Mouse (Mus musculus): ENCODE results near the gene Ndufab1. TPM values are rescaled to one million over a fixed set of nuclear protein-coding genes. Genes with fewer than 3 reads are reported as not detected.
A peak's percentile ranks its signal among the peaks of the same experiment; 100 is the strongest.

Ndufab1 gene
- polyA plus RNA-seq, 1 experiment: 236 TPM

DNA sequence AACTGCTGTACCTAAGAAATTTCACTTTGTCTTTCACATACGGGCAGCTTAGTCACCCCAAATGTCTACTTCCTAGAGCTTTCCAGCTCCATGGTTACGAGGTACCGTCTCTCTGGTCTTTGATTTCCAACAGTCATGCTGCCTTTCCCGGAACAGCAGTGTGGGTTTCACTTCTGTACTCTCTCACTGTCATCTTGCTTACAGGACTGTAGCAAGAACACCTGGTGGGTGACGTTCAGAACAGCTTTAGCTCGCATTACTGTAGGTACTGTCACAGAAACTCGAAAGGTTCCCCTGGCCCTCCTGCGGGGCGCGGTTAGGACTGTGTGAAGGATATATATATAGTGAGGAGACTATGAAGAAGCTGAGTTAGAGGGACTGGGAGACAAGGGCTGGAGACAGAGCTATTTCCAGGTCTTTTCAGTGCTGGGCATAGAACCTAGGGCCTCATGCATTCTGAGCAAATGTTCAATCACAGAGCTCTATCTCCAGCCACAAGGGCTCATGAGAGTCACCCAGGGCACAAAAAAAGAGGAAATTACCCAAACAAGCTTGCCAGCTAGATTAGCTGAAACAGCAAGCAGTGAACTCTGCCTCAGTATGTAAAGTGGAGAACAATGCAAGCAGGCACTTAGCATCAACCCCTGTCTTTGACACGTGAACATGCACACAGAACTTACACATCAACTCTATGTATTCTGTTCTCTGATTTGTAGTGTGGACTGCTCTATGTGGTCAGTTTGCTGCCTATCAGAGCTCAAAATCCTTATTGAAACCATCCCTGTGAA, 14.3 kb downstream of the Ndufab1 start:
- Histone ChIP-seq H3K4me1 (ENCODE audit: control insufficient read depth, insufficient read depth, low read length) (no peaks in the 10 kb centered on the region), H3K27me3 (ENCODE audit: control insufficient read depth, insufficient read depth, low read length) (no peaks in the 10 kb centered on the region), H3K4me3 (replicated peaks; ENCODE audit: insufficient read depth, low read depth, low read length) (no peak overlapping the region), H3K27ac (ENCODE audit: insufficient read depth, low read length) (no peak overlapping the region)
- TF ChIP-seq POLR2A (IDR thresholded peaks at IDR 0.05; ENCODE audit: borderline replicate concordance, insufficient read depth, low read length) (no peak), CTCF (IDR thresholded peaks at IDR 0.05; ENCODE audit: borderline replicate concordance, insufficient read depth, low read depth, low read length) (no peak)
- DNase-seq: no peak
- WGBS: 87% methylated on average over 11 of the region's 11 CpGs

GRCm38 (mm10) chr7:122081071-122081470, 20.6 kb downstream of the Ndufab1 start:
- Histone ChIP-seq H3K27me3 (ENCODE audit: control insufficient read depth, insufficient read depth, low read length) (no peaks in the 10 kb centered on the region), H3K4me3 (replicated peaks; ENCODE audit: insufficient read depth, low read depth, low read length) (no peak overlapping the region), H3K4me1 (ENCODE audit: control insufficient read depth, insufficient read depth, low read length) (peaks cover 11% of the 10 kb centered on the region), H3K27ac (ENCODE audit: insufficient read depth, low read length) (no peak overlapping the region)
- no peak for DNase-seq
- 33% methylated on average over 1 of the region's 1 CpGs for WGBS
- no peak for TF ChIP-seq POLR2A (IDR thresholded peaks at IDR 0.05; ENCODE audit: borderline replicate concordance, insufficient read depth, low read length)
- no peak for TF ChIP-seq CTCF (IDR thresholded peaks at IDR 0.05; ENCODE audit: borderline replicate concordance, insufficient read depth, low read depth, low read length)

GRCm38 (mm10) chr7:122079798-122080554, 21.7 kb downstream of the Ndufab1 start:
- H3K27ac ChIP-seq (ENCODE audit: insufficient read depth, low read length): no peak overlapping the region
- TF ChIP-seq POLR2A (IDR thresholded peaks at IDR 0.05; ENCODE audit: borderline replicate concordance, insufficient read depth, low read length): no peak
- TF ChIP-seq CTCF (IDR thresholded peaks at IDR 0.05; ENCODE audit: borderline replicate concordance, insufficient read depth, low read depth, low read length): no peak
- 70% methylated on average over 8 of the region's 8 CpGs for WGBS

GRCm38 (mm10) chr7:122074374-122074773, 27.3 kb downstream of the Ndufab1 start:
- H3K4me1 ChIP-seq (ENCODE audit: control insufficient read depth, insufficient read depth, low read length): peaks cover 6% of the 10 kb centered on the region
- no peak for DNase-seq
- no peak overlapping the region for H3K4me3 ChIP-seq (replicated peaks; ENCODE audit: insufficient read depth, low read depth, low read length)
- 79% methylated on average over 3 of the region's 3 CpGs for WGBS
- no peak overlapping the region for H3K27ac ChIP-seq (ENCODE audit: insufficient read depth, low read length)
- H3K27me3 ChIP-seq (ENCODE audit: control insufficient read depth, insufficient read depth, low read length): no peaks in the 10 kb centered on the region
- TF ChIP-seq CTCF (IDR thresholded peaks at IDR 0.05; ENCODE audit: borderline replicate concordance, insufficient read depth, low read depth, low read length) (no peak), POLR2A (IDR thresholded peaks at IDR 0.05; ENCODE audit: borderline replicate concordance, insufficient read depth, low read length) (no peak)

More at GRCm38 (mm10) chr7:122079798-122080554, 21.7 kb downstream of the Ndufab1 start:
- Histone ChIP-seq H3K4me1 (ENCODE audit: control insufficient read depth, insufficient read depth, low read length) (peaks cover 11% of the 10 kb centered on the region), H3K4me3 (replicated peaks; ENCODE audit: insufficient read depth, low read depth, low read length) (no peak overlapping the region), H3K27me3 (ENCODE audit: control insufficient read depth, insufficient read depth, low read length) (no peaks in the 10 kb centered on the region)
- no peak for DNase-seq

DNA sequence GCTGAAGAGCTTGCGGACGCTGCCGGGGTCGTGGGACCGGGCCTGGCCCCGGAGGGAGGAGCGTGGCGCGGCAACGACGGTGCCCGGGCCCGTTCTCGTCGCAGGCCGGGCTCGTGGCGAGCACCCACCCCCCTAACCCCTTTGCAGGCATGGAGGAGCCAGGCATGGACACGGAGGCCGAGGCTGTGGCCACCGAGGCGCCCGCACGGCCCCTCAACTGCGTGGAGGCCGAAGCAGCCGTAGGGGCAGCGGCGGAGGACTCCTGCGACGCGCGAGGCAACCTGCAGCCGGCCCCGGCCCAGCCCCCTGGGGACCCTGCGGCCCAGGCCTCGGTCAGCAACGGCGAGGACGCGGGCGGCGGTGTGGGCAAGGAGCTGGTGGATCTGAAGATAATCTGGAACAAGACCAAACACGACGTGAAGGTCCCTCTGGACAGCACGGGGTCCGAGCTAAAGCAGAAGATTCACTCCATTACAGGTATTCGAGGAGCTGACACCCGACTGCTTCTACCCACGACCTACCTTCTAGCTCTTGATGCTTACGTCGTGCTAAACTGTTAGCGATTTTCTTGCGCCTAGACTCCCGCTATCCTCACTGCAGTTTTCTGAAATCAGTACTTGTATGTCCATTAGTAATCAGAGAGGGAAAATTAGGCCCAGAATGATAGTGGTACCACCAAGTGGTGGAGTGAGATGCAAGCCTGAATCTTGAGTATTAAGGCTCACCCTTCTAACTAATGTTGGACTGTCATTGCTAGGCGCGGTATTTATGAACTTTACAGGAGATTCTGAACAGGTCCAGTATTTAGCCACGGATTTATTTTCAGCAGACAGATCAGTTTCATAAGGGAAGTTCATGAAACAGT, 33.9 kb downstream of the Ndufab1 start:
- TF ChIP-seq CTCF (IDR thresholded peaks at IDR 0.05; ENCODE audit: borderline replicate concordance, insufficient read depth, low read depth, low read length) (no peak), POLR2A (IDR thresholded peaks at IDR 0.05; ENCODE audit: borderline replicate concordance, insufficient read depth, low read length) (no peak)
- Histone ChIP-seq H3K27me3 (ENCODE audit: control insufficient read depth, insufficient read depth, low read length) (no peaks in the 10 kb centered on the region), H3K4me3 (replicated peaks; ENCODE audit: insufficient read depth, low read depth, low read length) (peak overlapping the region; percentile 79), H3K4me1 (ENCODE audit: control insufficient read depth, insufficient read depth, low read length) (peaks cover 3% of the 10 kb centered on the region), H3K27ac (ENCODE audit: insufficient read depth, low read length) (peak overlapping the region; percentile 84)
- no peak for DNase-seq
- 2% methylated on average over 58 of the region's 58 CpGs for WGBS

- H3K27me3 ChIP-seq (ENCODE audit: control insufficient read depth, insufficient read depth, low read length): no peaks in the 10 kb centered on the region
- DNase-seq: peak; percentile 96 to 99
- TF ChIP-seq CTCF (IDR thresholded peaks at IDR 0.05; ENCODE audit: borderline replicate concordance, insufficient read depth, low read depth, low read length): no peak
- TF ChIP-seq POLR2A (IDR thresholded peaks at IDR 0.05; ENCODE audit: borderline replicate concordance, insufficient read depth, low read length): peak; percentile 26; the same call in 1 of the 2 replicates
- WGBS: under 1% methylated on average over 58 of the region's 60 CpGs
- peak within 1 kb of the TSS; percentile 79 for H3K4me3 ChIP-seq (replicated peaks; ENCODE audit: insufficient read depth, low read depth, low read length)
- peaks cover 3% of the 10 kb centered on the region for H3K4me1 ChIP-seq (ENCODE audit: control insufficient read depth, insufficient read depth, low read length)
- peak within 1 kb of the TSS; percentile 84 for H3K27ac ChIP-seq (ENCODE audit: insufficient read depth, low read length)
Measured at GRCm38 (mm10) chr7:122066945-122067516, 34.7 kb downstream of the Ndufab1 start, which contains the start of the genes Ubfd1 and Ears2. Gene Ubfd1, plus strand, starts transcription at chr7:122067175. Gene Ears2, minus strand, starts transcription at chr7:122067263.
